Mouse (Mus musculus) lung, postnatal 14 days (tissue): ENCODE data around the gene Kras.

Source experiments
- DNase-seq: peaks from one replicate; pipeline ENCODE4 v3.0.0; 2021

The Kras gene

GRCm38 (mm10) chr6:145249291-145250184, 501 bp downstream of the Kras start:
- DNase-seq = peak; percentile 67

DNA sequence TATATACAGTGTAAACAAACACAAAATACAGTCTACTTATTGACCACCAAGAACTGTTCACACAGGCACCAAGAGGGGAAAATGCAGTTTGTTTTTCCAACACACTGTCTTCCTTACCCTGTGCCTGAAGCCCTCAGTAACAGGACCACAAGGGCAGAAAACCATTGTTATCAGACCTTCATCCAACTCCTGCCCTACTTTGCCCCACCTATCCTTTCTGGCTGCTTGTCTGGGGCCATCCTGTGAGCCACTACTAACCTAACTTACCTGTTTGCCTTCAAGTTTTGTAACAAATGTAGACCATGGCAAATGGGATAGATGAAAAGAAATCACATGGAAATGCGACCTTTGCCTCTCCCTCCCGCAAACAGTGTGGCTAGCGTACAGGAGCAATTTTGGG, 2.2 kb downstream of the Kras start:
- no peak for DNase-seq

GRCm38 (mm10) chr6:145246841-145247240, 3.2 kb downstream of the Kras start:
- no peak for DNase-seq

DNA sequence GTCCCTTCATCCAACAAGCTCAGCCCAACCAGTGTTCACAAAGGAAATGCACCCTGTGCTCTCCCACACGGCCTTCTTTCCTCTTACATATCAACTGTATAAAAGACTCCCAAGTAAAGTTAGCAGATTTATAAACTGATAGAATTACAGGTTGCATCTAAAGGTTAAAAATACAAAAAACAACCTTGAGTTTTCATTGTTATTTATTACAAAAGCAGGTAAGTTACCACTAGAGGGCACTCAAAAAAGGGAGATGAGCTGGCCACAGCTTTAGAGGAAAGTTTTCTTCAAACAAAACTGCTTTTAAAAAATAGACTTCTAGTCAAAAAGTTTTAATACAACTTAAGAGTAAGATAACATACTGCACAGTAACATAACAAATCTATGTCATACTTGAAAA, 7.5 kb downstream of the Kras start:
- no peak for DNase-seq

- DNase-seq = no peak
Measured at GRCm38 (mm10) chr6:145240285-145240684, 9.8 kb downstream of the Kras start.

DNA sequence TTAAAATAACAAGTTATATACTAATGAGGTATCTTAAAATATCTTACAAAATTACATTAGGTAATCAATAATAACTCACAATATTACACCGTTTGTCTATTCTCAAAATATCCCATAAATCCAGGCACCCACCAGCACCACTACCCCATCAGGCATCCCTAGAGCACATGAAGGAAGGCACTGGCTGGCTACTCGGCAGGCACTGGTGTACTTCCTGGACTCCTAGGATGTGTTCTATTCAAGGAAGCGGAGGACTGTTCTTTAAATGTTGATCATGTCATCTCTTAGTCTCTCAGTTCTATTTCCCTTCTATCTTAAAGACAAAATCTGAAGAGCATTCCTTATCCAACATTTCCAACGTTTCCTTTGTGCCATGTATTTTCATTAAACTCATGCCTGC, 12.9 kb downstream of the Kras start:
- no peak for DNase-seq

- DNase-seq = no peak
Measured at GRCm38 (mm10) chr6:145235367-145235766, 14.7 kb downstream of the Kras start.

DNA sequence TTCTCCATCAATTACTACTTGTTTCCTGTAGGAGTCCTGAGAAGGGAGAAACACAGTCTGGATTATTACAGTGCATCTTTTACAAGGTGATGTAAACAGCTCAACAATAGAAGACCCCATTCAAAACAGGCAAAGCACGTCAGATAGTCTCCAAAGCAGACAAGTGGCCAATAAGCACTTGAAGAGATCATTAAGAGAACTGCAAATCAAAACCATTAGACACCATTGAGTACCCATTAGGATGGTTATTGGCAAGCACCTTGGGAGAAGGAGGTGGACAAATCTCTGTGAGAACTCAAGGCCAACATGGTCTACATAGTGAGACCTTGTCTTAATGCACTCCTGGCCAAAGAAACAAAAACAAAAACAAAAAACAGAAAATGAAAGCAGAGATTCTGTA, 15.6 kb downstream of the Kras start:
- no peak for DNase-seq

DNA sequence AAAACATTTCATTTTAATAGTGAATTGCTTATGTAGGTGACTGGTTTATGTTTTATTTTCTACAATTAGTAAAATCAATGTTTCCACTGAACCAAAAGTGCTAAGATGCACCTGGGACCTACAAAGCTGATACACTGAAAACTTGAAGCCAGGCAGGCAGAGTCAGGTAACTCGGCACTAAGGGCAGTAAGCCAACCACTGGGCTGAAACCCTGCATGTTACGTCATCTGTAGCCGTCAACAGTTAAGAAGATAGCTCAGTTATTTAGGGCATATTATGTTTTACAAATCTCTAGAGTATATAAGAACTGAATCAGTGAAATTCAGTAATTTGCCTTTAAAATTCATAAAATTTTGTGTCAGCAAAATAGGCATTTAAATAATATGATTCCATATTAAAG, 23.7 kb downstream of the Kras start:
- DNase-seq = no peak

DNA sequence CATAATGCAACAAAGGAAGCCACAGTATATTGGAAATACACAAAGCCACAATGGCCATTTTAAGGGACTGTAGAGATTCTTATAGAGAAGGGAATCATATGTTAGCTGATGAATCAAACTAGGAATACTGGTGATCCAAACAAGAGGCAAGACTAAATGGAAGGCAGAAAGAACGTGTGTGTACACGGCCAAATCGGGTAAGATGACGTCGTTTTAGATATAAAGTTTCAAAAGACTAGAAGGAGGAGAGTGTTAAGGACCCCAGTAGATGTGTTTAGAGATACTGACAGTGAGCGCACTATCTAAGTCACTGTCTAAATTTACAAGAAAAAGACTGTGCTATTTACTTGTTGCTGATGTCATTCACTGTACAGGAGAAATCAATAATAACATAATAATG, 25.8 kb downstream of the Kras start:
- DNase-seq = no peak

DNA sequence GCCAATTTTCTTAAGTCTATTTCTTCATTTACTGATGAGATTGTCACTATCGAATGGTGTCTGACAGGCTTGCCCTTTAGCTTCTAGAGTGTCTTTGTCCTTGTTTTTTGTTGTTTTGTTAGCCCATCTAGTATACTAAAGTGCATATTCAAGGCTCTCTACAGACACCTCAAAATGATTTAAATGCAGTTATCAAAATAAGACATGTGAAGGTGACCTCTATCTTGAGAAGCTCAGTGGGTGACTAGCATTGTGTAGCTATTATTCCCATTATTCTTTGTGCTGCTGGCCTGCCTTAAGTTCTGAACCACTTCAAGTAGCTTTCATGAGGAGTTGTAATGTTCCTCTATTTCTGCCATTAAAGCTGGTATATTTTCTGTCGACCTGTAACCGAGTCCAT, 34.2 kb downstream of the Kras start:
- no peak for DNase-seq

- DNase-seq = no peak
Measured at GRCm38 (mm10) chr6:145213916-145214315, 36.1 kb downstream of the Kras start.

DNA sequence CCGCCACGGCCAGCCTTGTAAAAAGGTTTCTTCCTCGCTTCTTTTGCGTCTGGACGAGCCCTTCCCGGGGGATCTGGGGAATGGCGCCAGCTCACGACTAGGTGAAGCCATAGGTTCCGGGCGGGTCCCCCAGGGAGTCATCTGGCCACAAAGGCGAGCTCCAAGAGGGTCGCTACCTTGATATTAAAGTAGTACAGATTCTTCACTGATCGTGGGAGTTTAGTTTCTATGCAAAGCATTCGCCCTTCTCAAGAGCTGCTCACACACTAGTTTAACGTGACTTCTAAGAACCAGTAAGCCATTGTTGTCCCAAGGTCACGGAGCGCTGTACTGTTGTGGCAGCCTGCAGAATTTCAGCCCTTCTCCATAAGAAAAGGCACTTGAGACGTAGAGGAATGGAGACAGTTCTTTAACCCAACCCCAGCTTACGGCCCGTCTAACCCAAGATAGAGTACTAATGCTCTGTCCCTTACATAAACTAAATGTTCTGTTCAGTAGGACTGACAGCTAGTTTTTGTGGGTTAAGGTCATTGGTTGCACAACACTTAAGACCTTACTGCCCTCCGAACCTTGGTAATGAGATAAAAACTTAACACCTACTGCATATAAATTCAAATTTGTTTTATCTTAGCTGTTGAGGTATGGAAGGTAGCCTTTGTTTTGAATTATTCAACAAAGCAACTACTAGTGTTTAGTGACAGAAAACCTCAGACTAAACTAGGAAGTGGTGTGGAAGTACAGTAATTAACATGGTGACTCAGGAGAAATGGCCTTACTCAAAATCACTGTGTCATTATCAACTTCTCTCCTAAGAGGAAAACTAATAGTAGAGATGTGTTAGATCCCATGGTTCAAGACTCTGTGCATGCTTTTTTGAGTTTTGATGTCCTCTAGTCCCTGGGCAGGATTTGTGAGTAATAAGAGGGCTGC, 38.4 kb downstream of the Kras start:
- no peak for DNase-seq

DNA sequence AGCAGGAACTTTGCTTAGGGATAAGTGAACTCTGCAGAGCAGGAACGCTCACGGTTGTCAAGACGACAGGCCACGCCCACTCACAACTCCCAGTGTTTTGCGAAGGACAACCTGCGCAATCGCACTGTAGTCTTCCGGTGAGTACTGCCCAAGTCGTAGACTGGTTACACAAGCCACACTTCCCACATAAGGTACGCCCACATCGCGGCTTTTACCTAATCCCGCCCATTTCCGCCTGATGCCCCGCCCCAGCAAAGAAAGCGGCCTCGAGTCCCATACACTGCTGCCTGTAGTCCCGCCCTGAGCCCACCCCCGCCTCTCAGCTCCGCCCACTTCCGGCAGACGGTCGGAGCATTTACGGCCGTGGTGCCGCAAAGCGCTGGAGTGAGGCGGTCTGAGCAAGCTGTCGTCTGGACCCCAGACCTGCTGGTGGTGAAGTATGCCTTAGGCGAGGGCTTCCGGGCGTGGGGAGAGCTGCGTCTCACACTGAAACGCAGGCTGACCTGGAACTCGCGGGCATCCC, 39.2 kb downstream of the Kras start, which contains the start of the genes Casc1 and Etfrf1:
Casc1 (minus strand) TSS at position 190 of the 523 bp plus-strand sequence.
Etfrf1 (plus strand) TSS at position 319 of the 523 bp plus-strand sequence.
- peak; percentile 99 for DNase-seq

DNA sequence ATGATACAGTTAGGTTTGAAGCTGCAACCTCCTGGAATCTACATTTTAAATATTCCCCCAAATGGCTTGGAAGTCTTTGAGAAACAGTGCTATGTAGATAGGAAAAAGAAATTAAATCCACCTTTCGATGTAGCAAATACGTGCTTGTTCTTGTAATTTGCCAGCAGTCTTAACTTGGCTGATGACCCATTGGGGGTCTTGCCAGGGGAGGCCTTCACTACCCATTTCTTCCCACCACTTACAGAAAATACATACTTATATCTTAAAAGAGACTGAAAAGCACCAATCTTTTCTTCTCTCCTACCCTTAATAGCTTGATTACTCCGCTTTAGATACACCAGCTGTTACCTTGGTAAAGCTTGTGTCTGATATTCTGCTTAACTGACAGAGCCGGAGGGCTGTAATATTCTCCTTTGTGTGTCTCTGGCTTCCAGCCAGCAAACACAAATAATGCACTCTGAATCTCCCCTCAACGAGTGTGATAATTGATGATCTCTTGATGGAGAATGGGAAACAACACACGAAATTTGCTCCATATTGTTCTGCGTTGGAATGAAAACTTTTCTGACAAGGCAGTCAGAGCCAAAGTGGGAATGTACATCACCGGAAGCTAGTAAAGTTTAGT, 39.9 kb downstream of the Kras start:
- DNase-seq = no peak

GRCm38 (mm10) chr6:145205142-145205541, 44.9 kb downstream of the Kras start:
- DNase-seq = no peak

DNA sequence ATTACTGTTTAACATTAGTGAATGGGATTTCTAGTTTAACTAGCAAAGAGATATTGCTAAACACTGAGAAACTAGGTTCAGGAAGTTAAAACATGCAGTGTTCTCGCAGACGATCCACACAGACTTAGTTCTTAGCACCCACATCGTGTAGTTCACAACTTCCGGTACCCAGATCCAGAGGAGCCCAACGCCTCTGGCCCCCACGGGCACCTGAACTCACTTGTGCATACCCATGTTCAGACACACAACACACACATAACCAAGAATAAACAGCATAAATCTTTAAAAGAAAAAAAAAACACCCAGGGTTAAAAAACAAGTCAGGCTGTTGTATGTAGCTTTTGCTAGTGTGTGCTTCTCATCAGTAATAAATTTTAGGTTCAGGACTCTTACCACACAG, 45.6 kb downstream of the Kras start:
- no peak for DNase-seq

GRCm38 (mm10) chr6:145202432-145203125, 47.5 kb downstream of the Kras start:
- DNase-seq = no peak

- DNase-seq = no peak
Measured at GRCm38 (mm10) chr6:145197949-145198686, 51.9 kb downstream of the Kras start.

DNA sequence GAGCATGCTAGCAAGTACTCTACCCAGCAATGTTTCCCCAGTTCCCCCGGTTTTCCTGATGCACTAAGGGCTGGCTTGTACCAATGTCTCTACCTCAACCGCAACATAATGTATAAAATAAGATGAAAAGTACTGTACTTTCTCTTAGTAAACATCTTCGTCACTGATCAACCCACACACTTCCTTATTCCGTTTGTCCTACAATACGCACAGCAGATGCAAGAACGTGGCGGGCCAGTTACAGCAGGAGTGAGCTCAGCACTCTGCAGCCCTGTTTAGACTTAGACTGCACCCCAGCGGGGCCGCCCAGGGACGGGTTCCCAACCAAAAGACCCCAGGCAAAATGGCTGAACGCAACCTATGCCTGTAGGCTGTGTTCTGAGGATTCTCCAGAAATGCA, 56.6 kb downstream of the Kras start:
- DNase-seq = no peak

GRCm38 (mm10) chr6:145193038-145193437, 57.0 kb downstream of the Kras start:
- DNase-seq = no peak
